Mouse (Mus musculus): Measurements from ENCODE around the gene Wdr31. TPM values are rescaled to one million over a fixed set of nuclear protein-coding genes. Genes with fewer than 3 reads are reported as not detected.

Wdr31 gene
- polyA plus RNA-seq, 1 experiment from 2014 or later: 6.8 TPM

GRCm38 (mm10) chr4:62433939-62434870 is 36.5 kb downstream of the Wdr31 start:
- Histone ChIP-seq H3K27me3 (no peaks in the 10 kb centered on the region), H3K9me3 (no peaks in the 10 kb centered on the region), H3K4me2 (replicated peaks) (no peak overlapping the region), H3K36me3 (no peaks in the 10 kb centered on the region), H3K9ac (no peak overlapping the region), H3K27ac (no peak overlapping the region), H3K4me3 (no peak overlapping the region), H3K4me1 (no peaks in the 10 kb centered on the region)
- no peak for ATAC-seq (ENCODE audit: low FRiP score, low read depth)
- WGBS: 75% methylated on average over 7 of the region's 7 CpGs

- 85% methylated on average over 4 of the region's 4 CpGs for WGBS
- Histone ChIP-seq H3K4me1 (no peaks in the 10 kb centered on the region), H3K36me3 (no peaks in the 10 kb centered on the region), H3K27me3 (no peaks in the 10 kb centered on the region), H3K4me2 (replicated peaks) (no peak overlapping the region), H3K9ac (no peak overlapping the region), H3K4me3 (no peak overlapping the region), H3K9me3 (no peaks in the 10 kb centered on the region), H3K27ac (no peak overlapping the region)
- ATAC-seq (ENCODE audit: low FRiP score, low read depth): no peak
These were observed 39.2 kb downstream of the Wdr31 start for GRCm38 (mm10) chr4:62431522-62431921.

- H3K9me3 ChIP-seq: no peaks in the 10 kb centered on the region
- no peak for ATAC-seq (ENCODE audit: low FRiP score, low read depth)
- H3K9ac ChIP-seq: no peak overlapping the region
- H3K36me3 ChIP-seq: peaks cover 5% of the 10 kb centered on the region; the same call in 1 of the 2 replicates
- H3K27me3 ChIP-seq: no peaks in the 10 kb centered on the region
- H3K4me2 ChIP-seq (replicated peaks): no peak overlapping the region
- H3K4me1 ChIP-seq: no peaks in the 10 kb centered on the region
- no peak overlapping the region for H3K4me3 ChIP-seq
- no peak overlapping the region for H3K27ac ChIP-seq
These were observed 40.0 kb downstream of the Wdr31 start for GRCm38 (mm10) chr4:62430678-62431077.

- Histone ChIP-seq H3K36me3 (peaks cover 16% of the 10 kb centered on the region), H3K4me3 (no peak overlapping the region), H3K27ac (no peak overlapping the region), H3K4me2 (replicated peaks) (no peak overlapping the region), H3K9me3 (no peaks in the 10 kb centered on the region), H3K27me3 (no peaks in the 10 kb centered on the region), H3K4me1 (no peaks in the 10 kb centered on the region), H3K9ac (no peak overlapping the region)
- no peak for ATAC-seq (ENCODE audit: low FRiP score, low read depth)
- 82% methylated on average over 9 of the region's 9 CpGs for WGBS
These were observed 41.1 kb downstream of the Wdr31 start for GRCm38 (mm10) chr4:62429616-62430015.

GRCm38 (mm10) chr4:62427978-62428758 is 42.5 kb downstream of the Wdr31 start:
- no peak overlapping the region for H3K4me3 ChIP-seq
- no peaks in the 10 kb centered on the region for H3K27me3 ChIP-seq
- no peak overlapping the region for H3K27ac ChIP-seq
- no peak overlapping the region for H3K9ac ChIP-seq
- no peak overlapping the region for H3K4me2 ChIP-seq (replicated peaks)
- peaks cover 29% of the 10 kb centered on the region for H3K36me3 ChIP-seq
- H3K9me3 ChIP-seq: no peaks in the 10 kb centered on the region
- H3K4me1 ChIP-seq: no peaks in the 10 kb centered on the region
- 73% methylated on average over 17 of the region's 17 CpGs for WGBS
- 0 out of 2 replicates have a peak, but pooled peaks have one; percentile 24 for ATAC-seq (ENCODE audit: low FRiP score, low read depth)

- Histone ChIP-seq H3K27me3 (no peaks in the 10 kb centered on the region), H3K9ac (no peak overlapping the region), H3K4me3 (no peak overlapping the region), H3K27ac (no peak overlapping the region), H3K36me3 (peaks cover 52% of the 10 kb centered on the region), H3K9me3 (no peaks in the 10 kb centered on the region), H3K4me2 (replicated peaks) (no peak overlapping the region), H3K4me1 (no peaks in the 10 kb centered on the region)
- ATAC-seq (ENCODE audit: low FRiP score, low read depth): no peak
- WGBS: 92% methylated on average over 4 of the region's 4 CpGs
These were observed 44.8 kb downstream of the Wdr31 start for GRCm38 (mm10) chr4:62425891-62426290.

- no peak overlapping the region for H3K4me3 ChIP-seq
- H3K4me1 ChIP-seq: no peaks in the 10 kb centered on the region
- H3K4me2 ChIP-seq (replicated peaks): no peak overlapping the region
- H3K9me3 ChIP-seq: no peaks in the 10 kb centered on the region
- WGBS: 93% methylated on average over 6 of the region's 6 CpGs
- no peaks in the 10 kb centered on the region for H3K27me3 ChIP-seq
- peaks cover 100% of the 10 kb centered on the region for H3K36me3 ChIP-seq
- ATAC-seq (ENCODE audit: low FRiP score, low read depth): no peak
- H3K27ac ChIP-seq: no peak overlapping the region
- no peak overlapping the region for H3K9ac ChIP-seq
These were observed 51.6 kb downstream of the Wdr31 start for GRCm38 (mm10) chr4:62419091-62419490.

GRCm38 (mm10) chr4:62418448-62418847 is 52.2 kb downstream of the Wdr31 start:
- no peak for ATAC-seq (ENCODE audit: low FRiP score, low read depth)
- 78% methylated on average over 8 of the region's 8 CpGs for WGBS
- no peak overlapping the region for H3K27ac ChIP-seq

GRCm38 (mm10) chr4:62411606-62412005 is 59.1 kb downstream of the Wdr31 start:
- Histone ChIP-seq H3K4me2 (replicated peaks) (no peak overlapping the region), H3K9ac (no peak overlapping the region), H3K4me3 (no peak overlapping the region), H3K27me3 (no peaks in the 10 kb centered on the region), H3K4me1 (peaks cover 20% of the 10 kb centered on the region), H3K27ac (no peak overlapping the region), H3K9me3 (no peaks in the 10 kb centered on the region), H3K36me3 (peaks cover 57% of the 10 kb centered on the region)
- WGBS: 93% methylated on average over 10 of the region's 10 CpGs
- no peak for ATAC-seq (ENCODE audit: low FRiP score, low read depth)

More at GRCm38 (mm10) chr4:62418448-62418847, 52.2 kb downstream of the Wdr31 start:
- no peaks in the 10 kb centered on the region for H3K9me3 ChIP-seq
- peaks cover 100% of the 10 kb centered on the region for H3K36me3 ChIP-seq
- H3K4me1 ChIP-seq: no peaks in the 10 kb centered on the region
- no peak overlapping the region for H3K4me3 ChIP-seq
- H3K27me3 ChIP-seq: no peaks in the 10 kb centered on the region
- H3K9ac ChIP-seq: no peak overlapping the region
- H3K4me2 ChIP-seq (replicated peaks): no peak overlapping the region

- peak overlapping the region; percentile 83 for H3K4me3 ChIP-seq
- no peaks in the 10 kb centered on the region for H3K27me3 ChIP-seq
- no peak for ATAC-seq (ENCODE audit: low FRiP score, low read depth)
- peaks cover 29% of the 10 kb centered on the region for H3K4me1 ChIP-seq
- peak overlapping the region; percentile 88 for H3K9ac ChIP-seq
- WGBS: 83% methylated on average over 2 of the region's 2 CpGs
- H3K9me3 ChIP-seq: no peaks in the 10 kb centered on the region
- H3K27ac ChIP-seq: no peak overlapping the region
- H3K4me2 ChIP-seq (replicated peaks): peak overlapping the region; percentile 72
- H3K36me3 ChIP-seq: peaks cover 44% of the 10 kb centered on the region
These were observed 60.4 kb downstream of the Wdr31 start for GRCm38 (mm10) chr4:62410325-62410724.

GRCm38 (mm10) chr4:62409615-62410014 is 61.1 kb downstream of the Wdr31 start:
- 28% methylated on average over 6 of the region's 6 CpGs for WGBS
- Histone ChIP-seq H3K27ac (peak overlapping the region; percentile 82), H3K27me3 (no peaks in the 10 kb centered on the region), H3K36me3 (peaks cover 43% of the 10 kb centered on the region), H3K4me3 (peak overlapping the region; percentile 83), H3K9ac (peak overlapping the region; percentile 88), H3K4me1 (peaks cover 29% of the 10 kb centered on the region), H3K4me2 (replicated peaks) (peak overlapping the region; percentile 72), H3K9me3 (no peaks in the 10 kb centered on the region)
- ATAC-seq (ENCODE audit: low FRiP score, low read depth): no peak

- peak within 1 kb of the TSS; percentile 72 for H3K4me2 ChIP-seq (replicated peaks)
- WGBS: under 1% methylated on average over 39 of the region's 39 CpGs
- H3K36me3 ChIP-seq: peaks cover 41% of the 10 kb centered on the region
These were observed 62.0 kb downstream of the Wdr31 start, which contains the start of the genes Cdc26 and Prpf4 for GRCm38 (mm10) chr4:62408601-62409282. Gene Cdc26, minus strand, starts transcription at chr4:62408642. Gene Prpf4, plus strand, starts transcription at chr4:62408797.

More at GRCm38 (mm10) chr4:62408601-62409282, 62.0 kb downstream of the Wdr31 start, which contains the start of the genes Cdc26 and Prpf4:
- H3K9me3 ChIP-seq: no peaks in the 10 kb centered on the region
- H3K4me3 ChIP-seq: peak within 1 kb of the TSS; percentile 83
- ATAC-seq (ENCODE audit: low FRiP score, low read depth): peak; percentile 99
- peak within 1 kb of the TSS; percentile 90 for H3K27ac ChIP-seq
- H3K27me3 ChIP-seq: no peaks in the 10 kb centered on the region
- H3K9ac ChIP-seq: peak within 1 kb of the TSS; percentile 88
- peaks cover 29% of the 10 kb centered on the region for H3K4me1 ChIP-seq
